Mouse (Mus musculus): ENCODE data around the gene Nfam1. TPM values are rescaled to one million over a fixed set of nuclear protein-coding genes. Genes with fewer than 3 reads are reported as not detected.

Nfam1 gene
- total and polyA plus RNA-seq, 2 experiments from 2014 or later: 1.7 to 3.3 TPM

DNA sequence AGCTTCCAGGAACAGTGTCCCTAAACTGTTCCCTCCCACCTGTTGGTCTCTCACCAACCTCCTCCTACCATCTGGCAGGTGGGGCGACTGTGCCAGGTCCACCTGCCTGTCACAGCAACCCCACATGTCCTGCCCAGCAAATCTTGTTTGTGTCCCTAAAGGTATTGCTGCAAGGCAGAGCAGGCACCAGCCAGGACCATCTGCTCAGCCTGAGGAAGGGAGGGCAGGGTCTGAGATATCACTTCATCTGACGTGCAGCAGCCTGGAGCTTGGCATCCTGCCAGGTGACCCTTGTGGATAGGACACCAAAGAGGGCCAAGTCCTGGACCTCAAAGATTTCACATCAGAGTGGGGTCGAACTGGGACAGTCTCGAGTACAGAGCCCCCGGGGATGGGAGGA lies 85.7 kb downstream of the Nfam1 start:
- no peak for DNase-seq (ENCODE audit: low spot score)
- H3K4me2 ChIP-seq (ENCODE audit: low read depth, low read length): no peak overlapping the region
- H3K4me1 ChIP-seq (ENCODE audit: insufficient read depth, low read length): peaks cover 9% of the 10 kb centered on the region
- no peak for TF ChIP-seq CTCF (IDR thresholded peaks at IDR 0.05; ENCODE audit: low read depth)
- 58% methylated on average over 5 of the region's 5 CpGs for WGBS
- H3K9me3 ChIP-seq (ENCODE audit: low read length): no peaks in the 10 kb centered on the region
- no peak overlapping the region for H3K27ac ChIP-seq
- peaks cover 3% of the 10 kb centered on the region; the same call in 1 of the 2 replicates for H3K27me3 ChIP-seq (ENCODE audit: insufficient read depth, low read length)
- H3K4me3 ChIP-seq (ENCODE audit: low read length): no peak overlapping the region
- no peaks in the 10 kb centered on the region for H3K36me3 ChIP-seq (ENCODE audit: insufficient read depth, low read length)
- no peak overlapping the region for H3K9ac ChIP-seq (replicated peaks; ENCODE audit: low read length)
- ATAC-seq: no peak

DNA sequence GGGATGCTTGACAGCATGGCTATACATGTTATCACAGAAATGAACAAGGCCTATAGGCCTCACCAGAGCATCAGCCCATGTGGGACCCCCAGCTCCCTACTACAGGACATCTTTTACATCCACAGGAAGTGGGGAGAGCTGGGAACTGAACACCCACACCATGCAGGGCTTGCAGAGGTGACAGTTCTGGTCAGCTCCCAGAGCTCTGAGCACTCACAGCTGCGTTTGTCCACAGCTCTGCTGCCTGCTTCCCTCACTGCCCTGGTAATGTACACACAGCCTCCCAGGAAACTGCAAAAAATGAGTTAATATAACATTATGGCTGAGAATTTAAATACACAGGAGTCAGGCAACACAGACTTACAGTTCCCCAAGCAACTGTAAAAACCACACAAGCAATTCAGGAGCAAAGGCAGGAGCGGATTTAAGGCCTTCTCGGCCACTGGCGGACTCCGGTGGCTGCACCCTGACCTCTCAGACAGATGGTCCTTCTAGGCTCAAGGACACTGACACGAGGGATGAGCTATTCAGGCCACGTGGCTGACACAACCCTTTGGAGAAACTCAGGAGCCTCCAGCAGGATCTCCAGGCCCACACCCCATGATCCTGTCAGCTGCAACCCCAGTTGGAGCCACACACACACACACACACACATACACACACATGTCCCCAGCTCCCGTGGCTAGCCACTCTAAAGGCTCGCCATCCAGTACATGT lies 88.5 kb downstream of the Nfam1 start:
- H3K4me1 ChIP-seq (ENCODE audit: insufficient read depth, low read length): peaks cover 26% of the 10 kb centered on the region
- no peak overlapping the region for H3K4me3 ChIP-seq (ENCODE audit: low read length)
- H3K36me3 ChIP-seq (ENCODE audit: insufficient read depth, low read length): no peaks in the 10 kb centered on the region
- 70% methylated on average over 9 of the region's 9 CpGs for WGBS
- DNase-seq (ENCODE audit: low spot score) (no peak), ATAC-seq (no peak)
- TF ChIP-seq CTCF (IDR thresholded peaks at IDR 0.05; ENCODE audit: low read depth): no peak
- H3K27ac ChIP-seq: no peak overlapping the region
- no peak overlapping the region for H3K9ac ChIP-seq (replicated peaks; ENCODE audit: low read length)
- no peaks in the 10 kb centered on the region for H3K27me3 ChIP-seq (ENCODE audit: insufficient read depth, low read length)
- H3K9me3 ChIP-seq (ENCODE audit: low read length): no peaks in the 10 kb centered on the region
- no peak overlapping the region for H3K4me2 ChIP-seq (ENCODE audit: low read depth, low read length)

Small RNAs within 50 kb of the gene (microRNA-seq; reads per million reads assigned to microRNA genes)
- gene Mir3080: 9.9 to 17.9 reads per million in 2 experiments

Other genes starting within 250 kb of the Nfam1 start
- gene Cyp2d26, start 239.0 kb downstream of the Nfam1 start, total RNA-seq (2014; rRNA removed): not detected in 2 replicates
- not detected in 2 replicates for gene Cyp2d26, start 239.0 kb downstream of the Nfam1 start, polyA plus RNA-seq (2015; fragmentation: Nextera tagmentation; extraction: Ambion mirVana)
- 89.2 and 98.3 TPM in 2 replicates for gene Tcf20, start 45.4 kb downstream of the Nfam1 start, total RNA-seq (2014; rRNA removed)
- gene Tcf20, start 45.4 kb downstream of the Nfam1 start, polyA plus RNA-seq (2015; fragmentation: Nextera tagmentation; extraction: Ambion mirVana): 8.6 and 8.8 TPM in 2 replicates
- gene Serhl, start 56.2 kb upstream of the Nfam1 start, total RNA-seq (2014; rRNA removed): 12.6 and 12.9 TPM in 2 replicates
- 37.4 and 38.5 TPM in 2 replicates for gene Serhl, start 56.2 kb upstream of the Nfam1 start, polyA plus RNA-seq (2015; fragmentation: Nextera tagmentation; extraction: Ambion mirVana)
- gene Rrp7a, start 89.5 kb upstream of the Nfam1 start, total RNA-seq (2014; rRNA removed): 157 and 207 TPM in 2 replicates
- 69.4 and 74.4 TPM in 2 replicates for gene Rrp7a, start 89.5 kb upstream of the Nfam1 start, polyA plus RNA-seq (2015; fragmentation: Nextera tagmentation; extraction: Ambion mirVana)
- gene Poldip3, start 116.1 kb upstream of the Nfam1 start, total RNA-seq (2014; rRNA removed): 97.5 and 115 TPM in 2 replicates
- 96.9 and 103 TPM in 2 replicates for gene Poldip3, start 116.1 kb upstream of the Nfam1 start, polyA plus RNA-seq (2015; fragmentation: Nextera tagmentation; extraction: Ambion mirVana)
- gene Cyb5r3, start 139.3 kb upstream of the Nfam1 start, total RNA-seq (2014; rRNA removed): 93.8 and 99.2 TPM in 2 replicates
- gene Cyb5r3, start 139.3 kb upstream of the Nfam1 start, polyA plus RNA-seq (2015; fragmentation: Nextera tagmentation; extraction: Ambion mirVana): 117 and 136 TPM in 2 replicates
- 7.1 and 14.8 TPM in 2 replicates for gene A4galt, start 218.5 kb upstream of the Nfam1 start, total RNA-seq (2014; rRNA removed)
- gene A4galt, start 218.5 kb upstream of the Nfam1 start, polyA plus RNA-seq (2015; fragmentation: Nextera tagmentation; extraction: Ambion mirVana): 6.7 and 7.1 TPM in 2 replicates

All from hindbrain, postnatal 0 days (tissue).